Mouse (Mus musculus): ENCODE measurements at regions not wholly inside any gene's neighbourhood (a gene's known extent, or its start where the extent isn't known, plus 50 kb on each side); places are given as distances from the start of the nearest gene placed in this dataset.
A peak's percentile ranks its signal among the peaks of the same experiment; 100 is the strongest.

- peak; percentile 7 for DNase-seq (ENCODE audit: low read depth)
These were observed 238.6 kb downstream of the Rnf152 start for GRCm38 (mm10) chr1:105117888-105118287.

DNA sequence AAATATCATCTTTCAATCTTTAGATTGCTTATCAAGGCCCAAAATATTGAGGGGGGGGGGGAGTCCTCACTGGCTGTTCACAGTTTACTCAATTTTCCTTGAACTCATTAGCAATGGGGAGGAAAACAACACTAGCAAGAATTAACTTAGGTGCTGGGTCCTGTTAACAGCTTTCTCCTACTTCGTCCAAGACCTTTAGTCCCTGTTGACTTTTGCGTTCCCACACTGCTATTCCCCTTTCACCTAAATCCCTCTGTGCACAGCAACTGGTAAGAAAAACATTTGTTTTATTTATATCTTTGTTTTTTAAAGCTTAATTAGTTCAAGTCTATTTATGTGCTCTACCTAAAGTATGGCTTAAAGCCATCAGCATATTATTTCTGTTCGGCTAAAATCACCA lies 240.3 kb downstream of the Rnf152 start:
- DNase-seq (ENCODE audit: low read depth) = no peak

- no peak for DNase-seq (ENCODE audit: low read depth)
These were observed 241.1 kb downstream of the Rnf152 start for GRCm38 (mm10) chr1:105115391-105115790.

GRCm38 (mm10) chr1:105114835-105115234 lies 241.7 kb downstream of the Rnf152 start:
- no peak for DNase-seq (ENCODE audit: low read depth)

GRCm38 (mm10) chr1:105112762-105113525 lies 243.6 kb downstream of the Rnf152 start:
- DNase-seq (ENCODE audit: low read depth) = no peak

GRCm38 (mm10) chr1:105111236-105111635 lies 245.3 kb downstream of the Rnf152 start:
- DNase-seq (ENCODE audit: low read depth) = no peak

GRCm38 (mm10) chr1:105110581-105111210 lies 245.8 kb downstream of the Rnf152 start:
- no peak for DNase-seq (ENCODE audit: low read depth)

- no peak for DNase-seq (ENCODE audit: low read depth)
These were observed 248.7 kb downstream of the Rnf152 start for GRCm38 (mm10) chr1:105107836-105108235.

DNA sequence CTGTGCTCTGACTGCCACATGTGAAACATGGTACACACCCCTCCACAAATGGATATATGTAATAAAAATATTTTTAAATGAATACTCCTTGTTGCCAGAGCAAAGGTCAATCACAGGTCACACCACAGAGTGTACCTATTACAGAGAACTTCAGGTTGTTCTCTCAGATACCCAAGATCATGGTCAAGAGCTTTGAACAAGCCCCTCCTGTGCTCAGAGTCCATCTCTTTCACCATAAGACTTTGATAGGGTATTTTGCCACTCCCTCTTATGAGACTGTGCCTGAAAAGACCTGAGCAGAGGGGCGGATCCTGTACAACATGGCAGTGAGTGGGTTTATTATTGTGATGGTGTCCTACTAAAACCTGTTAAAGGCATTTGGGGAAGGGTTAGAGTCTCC lies 249.3 kb downstream of the Rnf152 start:
- DNase-seq (ENCODE audit: low read depth) = no peak

- no peak for DNase-seq (ENCODE audit: low read depth)
These were observed 251.3 kb downstream of the Rnf152 start for GRCm38 (mm10) chr1:105105211-105105610.

- no peak for DNase-seq (ENCODE audit: low read depth)
These were observed 261.4 kb downstream of the Rnf152 start for GRCm38 (mm10) chr1:105095091-105095490.

DNA sequence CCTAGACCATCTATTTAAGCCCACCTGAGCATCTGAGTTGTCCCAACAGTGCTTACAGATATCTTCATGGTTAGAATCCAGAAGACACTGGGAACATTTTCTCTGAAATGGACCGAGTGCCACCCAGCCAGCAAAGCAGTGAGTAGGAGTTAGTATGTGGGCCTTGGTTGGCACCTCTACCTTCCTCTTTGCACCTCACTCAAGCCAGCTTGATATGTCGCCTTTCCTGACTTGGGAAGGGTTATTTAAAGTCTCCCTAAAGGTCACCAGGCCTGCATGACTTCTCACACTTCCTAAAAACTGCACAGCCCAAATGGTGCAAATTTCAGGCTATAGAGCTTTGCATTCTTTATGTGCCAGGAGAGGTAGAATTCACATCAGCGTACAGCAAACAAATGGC lies 262.0 kb downstream of the Rnf152 start:
- DNase-seq (ENCODE audit: low read depth) = no peak

GRCm38 (mm10) chr1:105093875-105094274 lies 262.6 kb downstream of the Rnf152 start:
- DNase-seq (ENCODE audit: low read depth) = no peak

DNA sequence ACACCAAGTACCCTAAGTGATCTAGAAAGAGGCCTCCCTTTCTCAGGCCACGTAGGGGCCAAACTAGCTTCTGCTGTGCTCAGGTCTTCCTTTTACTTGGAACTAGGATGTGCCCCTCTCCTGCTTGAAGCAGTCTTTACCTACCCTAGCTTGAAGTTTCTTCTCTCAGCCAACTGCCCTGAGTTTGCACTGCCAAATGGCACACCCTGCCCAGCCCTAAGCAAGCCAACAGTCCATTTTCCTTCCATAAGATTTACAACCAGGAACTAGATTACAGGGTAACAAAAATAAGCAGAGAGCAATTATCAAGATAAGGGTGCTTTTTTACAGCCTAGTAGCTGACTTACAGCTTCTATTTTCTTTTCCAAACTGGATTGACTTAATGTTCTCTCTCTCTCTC lies 263.5 kb downstream of the Rnf152 start:
- DNase-seq (ENCODE audit: low read depth) = no peak

DNA sequence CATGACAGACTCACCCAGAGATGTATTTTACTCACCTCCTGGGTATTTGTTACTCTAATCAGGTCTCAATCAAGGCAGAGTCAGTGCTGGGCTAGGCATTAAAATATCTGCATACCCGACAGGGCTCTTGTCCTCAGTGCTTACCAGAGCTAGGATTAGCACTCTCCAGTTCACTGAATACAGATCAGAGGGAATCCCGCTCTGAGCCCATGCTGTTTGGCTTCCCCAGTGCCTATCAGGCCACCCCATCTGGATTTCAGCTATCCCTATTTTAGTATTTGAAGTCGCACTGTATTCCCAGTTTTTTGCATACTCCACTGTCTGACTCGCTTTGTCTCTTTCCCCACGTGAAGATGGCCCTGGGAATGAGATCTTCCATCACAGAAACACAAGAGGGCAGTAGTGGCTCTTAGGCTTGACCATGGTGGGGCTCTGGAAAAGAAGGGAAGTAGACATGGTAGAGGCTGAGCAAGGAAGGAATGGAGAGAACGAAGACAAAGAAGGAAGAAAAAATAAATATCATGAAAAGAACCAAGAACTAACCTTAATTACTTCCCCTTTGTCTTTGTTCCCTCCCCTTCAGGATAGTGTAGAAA lies 264.1 kb downstream of the Rnf152 start:
- no peak for DNase-seq (ENCODE audit: low read depth)

GRCm38 (mm10) chr1:105088765-105089520 lies 267.6 kb downstream of the Rnf152 start:
- no peak for DNase-seq (ENCODE audit: low read depth)

GRCm38 (mm10) chr1:105087623-105088022 lies 268.9 kb downstream of the Rnf152 start:
- DNase-seq (ENCODE audit: low read depth) = no peak

DNA sequence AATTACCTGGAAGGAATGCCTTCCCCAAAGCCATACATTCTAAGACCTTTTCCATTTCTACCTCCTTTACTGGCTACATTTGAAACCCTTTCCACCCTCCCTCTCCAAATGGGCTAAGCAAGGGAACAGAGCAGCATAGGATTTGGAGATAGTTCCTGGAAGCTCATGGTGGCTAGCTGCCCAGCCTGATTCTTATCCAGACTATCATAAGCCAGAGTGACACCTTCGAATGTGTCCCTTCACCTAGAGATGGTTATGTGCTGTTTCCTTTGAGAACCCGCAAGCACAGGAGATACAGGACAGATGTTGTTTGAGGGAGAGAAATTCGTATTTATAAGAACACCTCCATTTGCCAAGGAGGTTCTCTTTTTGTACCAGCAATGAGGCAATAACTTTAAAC lies 272.0 kb downstream of the Rnf152 start:
- DNase-seq (ENCODE audit: low read depth) = no peak

DNA sequence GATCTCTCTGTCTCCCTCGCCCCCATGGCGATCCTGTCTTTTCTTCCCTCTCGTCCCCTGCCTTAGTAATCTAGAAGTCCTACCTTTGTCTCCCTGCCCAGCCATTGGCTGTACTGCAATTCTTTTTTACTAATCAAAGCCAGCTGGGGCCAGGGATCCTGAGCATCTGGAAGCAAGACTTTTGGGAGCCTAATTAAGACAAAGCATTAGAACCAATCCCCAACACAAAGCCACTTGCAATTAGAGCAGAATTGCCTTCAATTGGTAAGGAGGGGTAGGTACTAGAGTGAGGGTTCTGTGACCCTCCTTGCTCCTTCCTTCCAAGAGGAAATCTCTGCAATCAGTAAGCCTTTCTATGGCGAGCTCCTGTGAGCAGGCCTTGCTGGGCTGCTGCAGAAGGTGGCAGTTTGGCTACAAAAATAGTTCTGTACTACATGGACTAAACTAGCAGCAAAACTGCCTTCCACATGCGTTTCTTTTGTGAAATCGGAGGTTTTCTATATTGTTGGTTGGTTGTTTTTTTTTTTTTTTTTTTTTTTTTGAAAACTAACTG lies 272.9 kb downstream of the Rnf152 start:
- DNase-seq (ENCODE audit: low read depth) = no peak

DNA sequence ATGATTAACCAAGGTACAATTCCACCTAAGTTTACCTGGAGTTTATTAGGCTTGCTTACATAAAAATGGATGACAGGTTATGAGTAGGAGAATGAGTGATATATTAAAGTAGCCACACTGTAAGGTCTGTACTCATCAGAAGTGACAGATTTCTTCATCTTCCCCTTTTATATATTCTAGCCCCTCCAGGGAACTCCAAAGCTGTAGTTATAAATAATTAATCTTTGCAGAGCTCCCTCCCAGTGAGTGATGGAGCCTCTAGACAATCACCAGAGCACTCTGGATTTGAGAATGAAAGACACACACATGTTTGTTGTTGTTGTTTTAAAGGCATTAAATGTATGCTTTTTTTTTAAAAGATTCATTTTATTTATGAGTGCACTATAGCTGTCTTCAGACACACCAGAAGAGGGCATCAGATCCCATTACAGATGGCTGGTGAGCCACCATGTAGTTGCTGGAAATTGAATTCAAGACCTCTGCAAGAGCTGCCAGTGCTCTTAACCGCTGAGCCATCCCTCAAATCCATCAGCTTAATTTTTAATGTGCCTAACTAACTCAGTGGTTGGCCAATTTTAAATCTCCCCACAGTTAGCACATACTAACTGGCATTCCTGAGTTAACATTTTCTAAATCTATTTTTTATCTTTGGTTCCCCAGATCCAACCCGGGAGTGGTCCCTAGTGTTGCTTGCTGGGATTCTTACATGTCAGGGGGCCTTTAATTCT lies 273.5 kb downstream of the Rnf152 start:
- DNase-seq (ENCODE audit: low read depth) = no peak

DNA sequence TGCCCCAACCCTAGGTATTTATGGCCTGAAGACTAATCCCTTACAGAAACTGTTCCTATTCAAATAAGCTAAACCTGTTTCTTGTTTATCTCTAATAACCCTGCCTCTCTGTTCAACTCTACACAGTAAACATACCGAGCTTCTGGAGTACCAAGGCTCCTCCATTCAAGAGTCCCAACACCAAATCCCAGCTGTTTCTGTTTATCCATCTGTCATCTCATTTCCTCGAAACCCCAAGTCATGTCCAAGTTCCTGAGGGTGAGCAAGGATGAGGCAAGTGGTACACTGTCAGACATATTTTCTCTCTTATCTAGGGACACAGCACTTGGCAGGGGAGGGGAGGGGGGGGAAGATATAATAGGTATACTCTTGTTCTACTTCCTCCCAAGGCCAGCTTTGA lies 274.6 kb downstream of the Rnf152 start:
- DNase-seq (ENCODE audit: low read depth) = no peak

DNA sequence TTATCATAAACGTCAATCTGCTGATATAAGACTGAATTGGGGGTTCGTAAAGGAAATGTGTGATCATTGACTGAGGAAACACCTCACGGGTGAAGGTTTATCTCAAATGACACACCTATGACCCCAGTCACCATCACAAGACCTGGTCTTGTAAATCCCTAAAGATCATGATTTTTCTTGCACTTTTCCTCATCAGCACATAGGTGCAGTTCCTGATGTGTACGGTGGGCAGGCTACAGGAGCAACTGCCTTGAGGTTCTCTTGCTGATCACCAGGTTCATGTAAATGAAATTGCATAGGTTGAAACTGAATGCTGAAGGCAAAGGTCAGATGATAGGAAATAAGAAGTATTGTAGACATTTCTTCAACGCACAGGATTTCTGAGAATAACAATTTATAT lies 277.1 kb downstream of the Rnf152 start:
- DNase-seq (ENCODE audit: low read depth) = no peak

Data from fibroblast of lung, adult 2 months (primary cell).